Mouse (Mus musculus): ENCODE measurements around the gene Tmem117.

The Tmem117 gene

DNA sequence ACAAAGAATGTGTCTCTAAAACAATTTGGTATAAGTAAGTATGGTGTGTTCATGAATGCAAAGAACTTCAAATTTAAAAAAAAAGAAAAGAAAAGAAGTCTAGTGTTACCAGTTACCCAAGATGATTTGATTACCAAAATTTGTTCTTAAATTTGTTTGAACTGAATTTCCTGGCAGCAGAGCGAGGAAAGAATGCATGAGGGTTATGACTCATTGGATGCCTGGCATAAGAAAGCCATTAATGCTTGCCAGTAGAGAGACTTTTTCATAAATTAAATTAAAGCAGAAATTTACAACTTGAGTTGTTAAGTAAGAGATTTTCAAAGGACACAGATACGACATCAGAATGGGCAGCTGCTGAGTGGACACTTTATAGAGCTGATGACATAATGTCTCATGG is 515.1 kb downstream of the Tmem117 start:
- no peak for DNase-seq (ENCODE audit: low spot score in 2 of 2)

DNA sequence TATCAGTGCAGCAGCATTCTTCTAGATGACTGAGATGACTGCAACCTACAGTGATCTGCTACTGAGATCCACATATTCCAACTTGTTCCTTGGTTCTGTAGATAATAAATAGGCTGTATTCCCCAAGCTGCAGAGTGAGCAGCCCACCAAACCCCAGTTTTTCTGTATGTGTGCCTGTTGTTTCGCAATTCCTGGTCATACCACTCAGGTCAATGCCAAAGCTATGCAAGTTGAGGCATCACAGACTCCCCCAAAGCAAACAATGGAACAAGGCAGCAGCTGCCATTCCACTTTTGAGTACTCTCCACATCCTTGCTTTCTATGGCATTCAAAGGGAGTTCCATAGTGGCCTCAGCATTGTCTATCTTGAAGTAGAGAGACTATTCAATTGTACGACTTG is 516.1 kb downstream of the Tmem117 start:
- no peak for DNase-seq (ENCODE audit: low spot score in 2 of 2)

All from frontal cortex, postnatal 25 days (tissue).